Mouse (Mus musculus) hindbrain, embryonic 10.5 days (tissue): Measurements from ENCODE around the gene Cdc42bpg. TPM values are rescaled to one million over a fixed set of nuclear protein-coding genes. Genes with fewer than 3 reads are reported as not detected.
A peak's percentile ranks its signal among the peaks of the same experiment; 100 is the strongest.
"Not testable (repeated sequence)": the region's sequence is repeated elsewhere in the genome, so short reads cannot be mapped to it uniquely, and the experiment has no call there.

Source experiments
- DNase-seq: peaks from one replicate; pipeline ENCODE4 v3.0.0-alpha.2; 2017; ENCODE audit warnings: low spot score
- H3K27ac ChIP-seq: fragments of 300-500 bp; sonication (generic); 2 replicates; pipeline ENCODE4 v1.5.1; 2016; ENCODE audit warnings: mild to moderate bottlenecking, moderate library complexity
- H3K27me3 ChIP-seq: fragments of 300-500 bp; sonication (generic); 2 replicates; pipeline ENCODE4 v1.6.1; 2016; ENCODE audit warnings: mild to moderate bottlenecking; ENCODE audit not compliant: poor library complexity, insufficient read depth, severe bottlenecking
- H3K36me3 ChIP-seq: fragments of 300-500 bp; sonication (generic); 2 replicates; pipeline ENCODE4 v1.6.1; 2016; ENCODE audit warnings: mild to moderate bottlenecking, moderate library complexity
- H3K4me1 ChIP-seq: fragments of 300-500 bp; sonication (generic); replicated peaks from 2 replicates; pipeline ENCODE4 v1.6.1; 2016; ENCODE audit warnings: mild to moderate bottlenecking
- H3K4me3 ChIP-seq: fragments of 300-500 bp; sonication (generic); 2 replicates; pipeline ENCODE4 v1.5.1; 2016; ENCODE audit warnings: mild to moderate bottlenecking, moderate library complexity
- H3K9me3 ChIP-seq: fragments of 300-500 bp; sonication (generic); 2 replicates; pipeline ENCODE4 v1.6.1; 2016; ENCODE audit warnings: mild to moderate bottlenecking, moderate library complexity
- WGBS: fragments of 180-500 bp; shearing (Covaris S2); methylation state at CpG from one replicate; pipeline ENCODE4 v1.1.7; 2016; 5-methylcytosine and 5-hydroxymethylcytosine counted together
- polyA plus RNA-seq: library from polyadenylated mRNA; unstranded; fragments of >200 nt; fragmentation: Nextera tagmentation; extraction: Ambion mirVana; gene quantifications from 2 replicates; pipeline ENCODE4 v1.2.1, GENCODE M21; 2016

Gene Cdc42bpg
- polyA plus RNA-seq, 1 experiment from 2014 or later = 0.37 TPM

GRCm38 (mm10) chr19:6305517-6306115, 640 bp upstream of the Cdc42bpg start:
- Histone ChIP-seq H3K4me1 (peaks cover 46% of the 10 kb centered on the region), H3K27ac (peak overlapping the region; percentile 89), H3K36me3 (peaks cover 15% of the 10 kb centered on the region), H3K4me3 (peak overlapping the region; percentile 85), H3K9me3 (no peaks in the 10 kb centered on the region), H3K27me3 (no peaks in the 10 kb centered on the region)
- no peak for DNase-seq
- 56% methylated on average over 8 of the region's 8 CpGs for WGBS

- DNase-seq = peak; percentile 77
- Histone ChIP-seq H3K4me1 (peaks cover 44% of the 10 kb centered on the region), H3K27me3 (no peaks in the 10 kb centered on the region), H3K9me3 (no peaks in the 10 kb centered on the region), H3K27ac (peak overlapping the region; percentile 89), H3K36me3 (peaks cover 16% of the 10 kb centered on the region), H3K4me3 (peak overlapping the region; percentile 85)
- under 1% methylated on average over 34 of the region's 34 CpGs for WGBS
Observed at GRCm38 (mm10) chr19:6306586-6306985, 330 bp downstream of the Cdc42bpg start.

DNA sequence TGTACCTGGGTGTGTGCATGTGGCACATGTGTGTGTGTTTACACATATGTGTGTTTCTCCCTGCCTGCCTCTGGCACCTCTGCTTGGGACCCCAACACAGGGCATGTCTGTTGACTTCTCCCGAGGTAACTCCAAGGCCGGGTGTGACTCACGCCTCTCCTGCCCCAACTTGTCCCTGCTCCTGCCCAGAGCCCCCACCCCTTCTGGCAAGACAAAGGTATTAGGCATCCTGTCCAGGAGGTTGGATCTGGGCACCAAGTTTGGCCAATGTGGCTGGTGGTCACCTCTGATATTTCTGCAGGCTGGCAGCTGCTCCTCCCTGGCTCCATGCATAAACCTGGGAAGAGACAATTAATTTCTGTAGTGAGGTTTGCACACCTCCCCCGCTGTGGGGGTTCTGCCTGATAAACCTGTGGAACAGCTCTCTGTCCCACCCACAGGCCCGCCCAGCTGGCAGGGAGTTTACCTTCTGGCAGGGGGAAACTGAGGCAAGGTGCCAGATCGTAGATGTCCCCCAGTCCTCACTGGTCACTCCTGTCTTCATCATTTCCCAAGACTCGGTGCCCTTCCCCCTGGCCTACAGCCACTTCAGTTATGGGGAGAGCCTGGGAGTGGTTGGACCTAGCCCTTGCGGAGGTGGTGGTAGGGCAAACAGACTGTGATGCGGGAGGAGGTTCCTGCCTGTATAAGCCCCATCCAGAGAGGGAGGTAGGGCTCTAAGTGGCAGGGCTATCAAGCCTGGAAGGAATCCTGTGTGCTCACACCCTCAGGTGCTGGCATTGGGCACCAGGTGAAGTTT, 1.7 kb downstream of the Cdc42bpg start:
- Histone ChIP-seq H3K9me3 (no peaks in the 10 kb centered on the region), H3K4me3 (no peak overlapping the region), H3K27ac (no peak overlapping the region), H3K36me3 (peaks cover 20% of the 10 kb centered on the region), H3K4me1 (peaks cover 42% of the 10 kb centered on the region), H3K27me3 (no peaks in the 10 kb centered on the region)
- WGBS = 89% methylated on average over 9 of the region's 9 CpGs
- DNase-seq = no peak

- Histone ChIP-seq H3K27ac (no peak overlapping the region), H3K4me1 (peaks cover 45% of the 10 kb centered on the region), H3K27me3 (no peaks in the 10 kb centered on the region), H3K36me3 (peaks cover 43% of the 10 kb centered on the region), H3K4me3 (no peak overlapping the region), H3K9me3 (no peaks in the 10 kb centered on the region)
- WGBS = 92% methylated on average over 5 of the region's 5 CpGs
- no peak for DNase-seq
Observed at GRCm38 (mm10) chr19:6310181-6310580, 3.9 kb downstream of the Cdc42bpg start.

- DNase-seq, H3K27ac ChIP-seq, H3K27me3 ChIP-seq, H3K4me3 ChIP-seq, H3K9me3 ChIP-seq: not testable (repeated sequence)
- Histone ChIP-seq H3K4me1 (peaks cover 31% of the 10 kb centered on the region), H3K36me3 (peaks cover 59% of the 10 kb centered on the region)
- 88% methylated on average over 3 of the region's 3 CpGs for WGBS
Observed at GRCm38 (mm10) chr19:6311783-6312182, 5.5 kb downstream of the Cdc42bpg start.

DNA sequence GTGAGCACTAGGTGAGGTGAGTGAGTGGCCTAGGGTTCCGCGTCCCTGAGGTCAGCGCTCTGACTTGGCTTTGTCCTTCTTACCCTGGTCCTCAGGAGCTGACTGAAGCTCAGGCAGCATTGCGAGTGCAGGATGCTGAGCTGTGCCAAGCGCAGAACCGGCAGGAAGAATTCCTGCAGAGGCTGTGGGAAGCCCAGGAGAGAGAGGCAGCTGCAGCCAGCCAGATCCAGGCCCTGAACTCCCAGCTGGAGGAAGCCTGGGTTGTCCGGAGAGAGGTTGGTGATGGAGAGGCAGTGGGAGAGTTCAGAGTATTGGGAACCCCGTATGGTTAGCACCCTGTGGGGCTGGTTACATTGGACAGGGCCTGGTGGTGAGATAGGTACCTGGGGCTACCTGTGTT, 7.5 kb downstream of the Cdc42bpg start:
- Histone ChIP-seq H3K27ac (no peak overlapping the region), H3K36me3 (peaks cover 78% of the 10 kb centered on the region), H3K4me1 (peaks cover 12% of the 10 kb centered on the region; the same call in 1 of the 2 replicates), H3K9me3 (no peaks in the 10 kb centered on the region), H3K27me3 (no peaks in the 10 kb centered on the region), H3K4me3 (no peak overlapping the region)
- 91% methylated on average over 8 of the region's 8 CpGs for WGBS
- no peak for DNase-seq

DNA sequence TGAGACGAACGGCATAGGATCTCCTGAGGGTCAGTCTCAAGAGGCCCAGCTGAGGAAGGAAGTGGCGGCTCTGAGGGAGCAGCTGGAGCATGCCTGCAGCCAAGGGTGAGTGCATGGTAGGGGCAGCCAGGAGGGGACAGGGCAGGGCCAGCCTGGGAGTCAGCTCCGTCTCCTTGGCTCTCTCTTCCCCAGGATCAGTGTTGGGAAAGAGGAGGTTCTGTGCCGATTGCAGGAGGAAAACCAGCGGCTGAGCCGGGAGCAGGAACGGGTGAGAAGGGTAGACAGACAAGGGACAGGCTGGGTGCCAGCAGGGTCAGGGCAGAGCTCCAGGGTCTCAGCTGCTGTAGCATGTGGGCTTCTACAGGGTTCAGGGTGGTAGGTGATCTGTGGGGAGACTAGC, 8.3 kb downstream of the Cdc42bpg start:
- no peak for DNase-seq
- no peak overlapping the region for H3K27ac ChIP-seq
- no peak overlapping the region for H3K4me3 ChIP-seq
- no peaks in the 10 kb centered on the region for H3K27me3 ChIP-seq
- H3K36me3 ChIP-seq = peaks cover 85% of the 10 kb centered on the region
- no peaks in the 10 kb centered on the region for H3K9me3 ChIP-seq
- WGBS = 83% methylated on average over 8 of the region's 8 CpGs
- peaks cover 5% of the 10 kb centered on the region; the same call in 1 of the 2 replicates for H3K4me1 ChIP-seq

DNA sequence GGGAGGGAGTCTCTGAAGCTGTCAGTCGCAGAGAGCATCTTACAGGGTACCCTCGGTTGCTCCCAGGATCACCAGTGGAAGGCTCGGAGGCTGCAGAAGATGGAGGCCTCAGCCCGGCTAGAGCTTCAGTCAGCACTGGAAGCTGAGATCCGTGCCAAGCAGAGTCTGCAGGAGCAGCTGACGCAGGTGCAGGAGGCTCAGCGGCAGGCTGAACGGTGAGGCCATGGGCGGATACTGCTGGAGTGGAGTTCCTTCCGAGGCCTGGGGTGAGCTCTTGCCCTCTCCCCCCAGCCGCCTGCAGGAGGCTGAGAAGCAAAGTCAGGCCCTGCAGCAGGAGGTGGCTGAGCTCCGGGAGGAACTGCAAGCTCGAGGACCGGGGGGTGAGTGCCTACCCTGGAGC, 9.3 kb downstream of the Cdc42bpg start:
- no peak for DNase-seq
- Histone ChIP-seq H3K4me3 (no peak overlapping the region), H3K4me1 (0 out of 2 replicates have a peak, but pooled peaks cover 3% of the 10 kb centered on the region), H3K27me3 (no peaks in the 10 kb centered on the region), H3K36me3 (peaks cover 88% of the 10 kb centered on the region), H3K27ac (no peak overlapping the region), H3K9me3 (no peaks in the 10 kb centered on the region)
- 76% methylated on average over 14 of the region's 14 CpGs for WGBS

DNA sequence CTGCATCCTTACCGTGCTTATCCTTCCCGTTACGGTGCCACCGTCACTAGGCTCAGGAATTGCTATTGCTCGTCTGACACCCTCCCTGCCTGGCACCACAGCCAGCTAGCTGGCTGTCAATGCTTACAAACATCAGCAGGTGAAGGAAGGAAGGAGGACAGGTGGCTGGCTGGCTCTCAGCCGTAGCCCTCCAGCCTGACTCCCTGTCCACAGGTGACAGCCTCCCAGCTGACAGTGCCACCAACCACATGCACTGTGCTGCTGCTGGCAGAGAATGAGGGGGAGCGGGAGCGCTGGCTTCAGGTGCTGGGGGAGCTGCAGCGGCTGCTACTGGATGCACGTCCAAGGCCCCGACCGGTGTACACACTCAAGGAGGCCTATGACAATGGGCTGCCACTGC, 11.9 kb downstream of the Cdc42bpg start:
- Histone ChIP-seq H3K4me1 (0 out of 2 replicates have a peak, but pooled peaks cover 3% of the 10 kb centered on the region), H3K4me3 (no peak overlapping the region), H3K9me3 (no peaks in the 10 kb centered on the region), H3K27me3 (no peaks in the 10 kb centered on the region), H3K27ac (no peak overlapping the region), H3K36me3 (peaks cover 90% of the 10 kb centered on the region)
- 93% methylated on average over 12 of the region's 12 CpGs for WGBS
- no peak for DNase-seq

DNA sequence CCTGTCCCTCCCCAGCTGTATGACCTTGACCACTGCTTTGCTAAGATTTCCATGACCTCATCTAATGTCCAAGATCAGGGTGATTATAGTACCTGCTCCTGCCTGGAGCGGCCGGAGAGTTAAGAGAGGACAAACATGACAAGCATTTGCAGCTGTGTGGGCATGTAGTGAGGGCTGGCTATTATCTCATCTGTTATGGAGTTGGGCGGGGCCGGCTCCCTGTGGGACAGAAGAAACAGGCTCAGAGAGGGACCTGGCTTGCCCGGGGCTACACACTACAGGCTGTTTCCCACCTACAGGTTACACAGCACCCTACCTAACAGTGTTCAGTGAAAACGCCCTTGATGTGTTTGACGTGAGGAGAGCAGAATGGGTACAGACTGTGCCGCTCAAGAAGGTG, 15.1 kb downstream of the Cdc42bpg start:
- no peak for DNase-seq
- H3K36me3 ChIP-seq = peaks cover 66% of the 10 kb centered on the region
- no peaks in the 10 kb centered on the region for H3K27me3 ChIP-seq
- H3K4me1 ChIP-seq = no peaks in the 10 kb centered on the region
- H3K4me3 ChIP-seq = no peak overlapping the region
- WGBS = 89% methylated on average over 8 of the region's 8 CpGs
- H3K27ac ChIP-seq = no peak overlapping the region
- no peaks in the 10 kb centered on the region for H3K9me3 ChIP-seq

DNA sequence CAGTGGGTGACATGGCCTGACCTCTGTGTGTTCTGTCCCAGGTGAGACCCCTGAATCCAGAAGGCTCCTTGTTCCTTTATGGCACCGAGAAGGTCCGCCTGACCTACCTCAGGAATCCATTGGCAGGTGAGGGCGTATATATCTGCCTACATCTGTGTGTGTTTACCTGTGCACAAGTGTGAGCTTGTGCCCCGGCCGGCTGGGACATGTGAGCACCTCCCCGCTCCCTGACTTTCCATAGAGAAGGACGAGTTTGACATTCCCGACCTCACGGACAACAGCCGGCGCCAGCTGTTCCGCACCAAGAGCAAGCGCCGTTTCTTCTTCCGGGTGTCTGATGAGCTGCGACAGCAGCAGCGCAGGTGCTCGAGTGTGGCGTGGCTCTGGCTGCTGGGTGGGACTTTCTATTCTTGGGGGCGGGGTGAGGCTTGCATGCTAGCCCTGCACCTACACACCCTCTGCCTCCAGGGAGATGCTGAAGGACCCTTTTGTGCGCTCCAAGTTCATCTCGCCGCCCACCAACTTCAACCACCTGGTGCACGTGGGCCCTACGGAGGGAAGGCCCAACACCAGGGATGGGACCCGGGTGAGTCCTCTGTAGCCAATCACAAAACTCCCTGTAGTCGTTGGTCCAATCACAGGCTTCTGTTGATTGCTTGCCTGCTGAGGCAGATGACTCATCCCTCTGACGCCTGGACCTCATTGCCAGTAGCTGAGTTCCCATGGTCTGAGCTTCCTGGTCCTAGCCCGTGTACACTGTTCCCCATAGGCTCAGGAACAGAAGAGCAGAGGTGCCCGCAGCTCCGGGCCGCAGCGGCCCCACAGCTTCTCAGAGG, 15.7 kb downstream of the Cdc42bpg start:
- Histone ChIP-seq H3K36me3 (peaks cover 60% of the 10 kb centered on the region), H3K27me3 (no peaks in the 10 kb centered on the region), H3K4me1 (no peaks in the 10 kb centered on the region), H3K27ac (no peak overlapping the region), H3K4me3 (no peak overlapping the region), H3K9me3 (no peaks in the 10 kb centered on the region)
- 87% methylated on average over 33 of the region's 33 CpGs for WGBS
- DNase-seq = no peak

- 83% methylated on average over 9 of the region's 9 CpGs for WGBS
- Histone ChIP-seq H3K27me3 (no peaks in the 10 kb centered on the region), H3K4me3 (no peak overlapping the region), H3K36me3 (peaks cover 34% of the 10 kb centered on the region), H3K4me1 (no peaks in the 10 kb centered on the region), H3K27ac (no peak overlapping the region), H3K9me3 (no peaks in the 10 kb centered on the region)
- no peak for DNase-seq
Observed at GRCm38 (mm10) chr19:6324751-6325150, 18.5 kb downstream of the Cdc42bpg start.

DNA sequence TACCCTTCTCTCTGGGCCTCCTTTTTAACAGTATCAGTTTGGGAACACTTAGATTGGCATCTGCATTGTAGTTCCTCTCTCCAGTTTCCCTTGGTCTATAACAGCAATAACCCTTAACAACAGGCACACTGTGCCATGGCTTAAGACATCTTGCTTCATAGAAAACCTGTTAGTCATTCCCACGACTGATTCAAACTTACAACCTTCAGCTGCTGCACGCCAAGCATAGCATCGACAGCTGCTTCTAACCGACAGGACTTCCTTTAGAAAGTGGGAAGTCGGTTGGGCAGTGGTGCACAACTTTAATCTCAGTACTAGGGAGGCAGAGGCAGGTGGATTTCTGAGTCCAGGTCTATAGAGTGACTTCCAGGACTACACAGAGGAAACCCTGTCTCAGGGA, 24.9 kb downstream of the Cdc42bpg start:
- H3K4me3 ChIP-seq = peak overlapping the region; percentile 38; the same call in 1 of the 2 replicates
- no peak for DNase-seq
- peaks cover 29% of the 10 kb centered on the region for H3K4me1 ChIP-seq
- H3K27ac ChIP-seq = no peak overlapping the region
- WGBS = 75% methylated on average over 5 of the region's 5 CpGs
- no peaks in the 10 kb centered on the region for H3K36me3 ChIP-seq
- no peaks in the 10 kb centered on the region for H3K9me3 ChIP-seq
- H3K27me3 ChIP-seq = no peaks in the 10 kb centered on the region
